Mouse (Mus musculus): ENCODE measurements around the gene Grid1. TPM values are rescaled to one million over a fixed set of nuclear protein-coding genes. Genes with fewer than 3 reads are reported as not detected.

The Grid1 gene
- polyA plus RNA-seq, 1 experiment from 2014 or later: 0.59 TPM

DNA sequence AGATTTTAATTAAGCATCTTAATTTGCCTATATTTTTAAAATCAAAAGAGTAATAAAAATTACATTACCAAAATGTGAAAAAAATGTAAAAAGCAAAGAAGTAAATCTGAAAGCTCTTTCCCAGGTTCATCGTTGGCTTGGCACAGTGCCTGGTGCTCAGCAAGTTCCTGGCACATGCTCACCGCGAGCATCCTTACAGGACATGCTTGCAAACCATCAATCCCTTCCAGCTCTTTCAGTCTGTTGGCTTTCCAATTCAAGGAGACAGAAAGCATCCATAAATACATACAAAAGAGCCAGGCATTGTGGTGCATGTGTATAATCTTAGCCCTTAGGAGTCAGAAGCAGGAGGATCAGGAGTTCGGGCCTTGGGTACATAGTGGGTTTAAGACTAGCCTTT is 430.5 kb downstream of the Grid1 start:
- Histone ChIP-seq H3K4me3 (no peak overlapping the region), H3K27ac (no peak overlapping the region), H3K36me3 (no peaks in the 10 kb centered on the region), H3K9me3 (no peaks in the 10 kb centered on the region), H3K27me3 (ENCODE audit: insufficient read depth, poor library complexity, severe bottlenecking) (no peaks in the 10 kb centered on the region), H3K4me1 (no peaks in the 10 kb centered on the region)
- 86% methylated on average over 4 of the region's 4 CpGs for WGBS
- no peak for DNase-seq (ENCODE audit: low spot score)

- Histone ChIP-seq H3K9me3 (no peaks in the 10 kb centered on the region), H3K27me3 (ENCODE audit: insufficient read depth, poor library complexity, severe bottlenecking) (no peaks in the 10 kb centered on the region), H3K4me1 (no peaks in the 10 kb centered on the region), H3K27ac (no peak overlapping the region), H3K4me3 (no peak overlapping the region), H3K36me3 (no peaks in the 10 kb centered on the region)
- DNase-seq (ENCODE audit: low spot score): no peak
- 70% methylated on average over 2 of the region's 2 CpGs for WGBS
Measured at GRCm38 (mm10) chr14:35254477-35254876, 434.6 kb downstream of the Grid1 start.

DNA sequence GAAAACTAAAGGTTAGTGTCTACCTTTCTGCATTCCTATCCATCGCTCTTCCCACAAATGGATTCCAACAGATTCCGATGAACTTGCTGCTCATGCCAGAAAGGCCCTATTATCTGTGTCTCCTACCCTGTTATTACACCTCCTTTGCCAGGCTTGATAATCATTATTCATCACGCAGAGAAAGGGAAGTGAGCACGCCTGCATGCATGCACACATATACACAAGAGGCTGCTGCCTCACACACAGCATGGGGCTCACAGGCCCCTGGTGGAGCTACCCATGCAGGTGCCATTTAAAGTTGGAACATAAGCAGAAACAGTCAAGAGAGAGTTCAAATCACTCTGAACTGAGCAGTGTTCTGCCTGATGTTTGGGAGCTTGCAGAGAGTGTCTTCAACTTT is 450.4 kb downstream of the Grid1 start:
- Histone ChIP-seq H3K27ac (no peak overlapping the region), H3K27me3 (ENCODE audit: insufficient read depth, poor library complexity, severe bottlenecking) (no peaks in the 10 kb centered on the region), H3K36me3 (no peaks in the 10 kb centered on the region), H3K4me1 (no peaks in the 10 kb centered on the region), H3K9me3 (no peaks in the 10 kb centered on the region), H3K4me3 (no peak overlapping the region)
- WGBS: 85% methylated on average over 4 of the region's 4 CpGs
- DNase-seq (ENCODE audit: low spot score): no peak

DNA sequence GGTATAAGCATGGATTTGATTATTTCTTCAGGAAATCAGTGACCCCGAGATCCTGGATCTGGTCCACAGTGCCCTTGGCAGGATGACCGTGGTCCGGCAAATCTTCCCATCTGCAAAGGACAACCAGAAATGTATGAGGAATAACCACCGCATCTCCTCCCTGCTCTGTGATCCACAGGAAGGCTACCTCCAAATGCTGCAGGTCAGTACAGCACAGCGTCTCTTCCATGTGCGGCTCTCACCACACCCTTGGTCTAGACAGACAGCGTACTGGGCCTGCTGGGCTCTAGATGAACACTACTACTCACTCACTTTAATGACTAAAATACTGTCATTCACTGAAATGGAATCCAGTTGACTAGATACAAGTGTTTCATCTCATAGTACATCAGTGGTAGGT is 489.3 kb downstream of the Grid1 start:
- Histone ChIP-seq H3K27ac (no peak overlapping the region), H3K27me3 (ENCODE audit: insufficient read depth, poor library complexity, severe bottlenecking) (no peaks in the 10 kb centered on the region), H3K9me3 (no peaks in the 10 kb centered on the region), H3K4me1 (peaks cover 11% of the 10 kb centered on the region), H3K4me3 (no peak overlapping the region), H3K36me3 (no peaks in the 10 kb centered on the region)
- DNase-seq (ENCODE audit: low spot score): no peak
- WGBS: 89% methylated on average over 7 of the region's 7 CpGs

DNA sequence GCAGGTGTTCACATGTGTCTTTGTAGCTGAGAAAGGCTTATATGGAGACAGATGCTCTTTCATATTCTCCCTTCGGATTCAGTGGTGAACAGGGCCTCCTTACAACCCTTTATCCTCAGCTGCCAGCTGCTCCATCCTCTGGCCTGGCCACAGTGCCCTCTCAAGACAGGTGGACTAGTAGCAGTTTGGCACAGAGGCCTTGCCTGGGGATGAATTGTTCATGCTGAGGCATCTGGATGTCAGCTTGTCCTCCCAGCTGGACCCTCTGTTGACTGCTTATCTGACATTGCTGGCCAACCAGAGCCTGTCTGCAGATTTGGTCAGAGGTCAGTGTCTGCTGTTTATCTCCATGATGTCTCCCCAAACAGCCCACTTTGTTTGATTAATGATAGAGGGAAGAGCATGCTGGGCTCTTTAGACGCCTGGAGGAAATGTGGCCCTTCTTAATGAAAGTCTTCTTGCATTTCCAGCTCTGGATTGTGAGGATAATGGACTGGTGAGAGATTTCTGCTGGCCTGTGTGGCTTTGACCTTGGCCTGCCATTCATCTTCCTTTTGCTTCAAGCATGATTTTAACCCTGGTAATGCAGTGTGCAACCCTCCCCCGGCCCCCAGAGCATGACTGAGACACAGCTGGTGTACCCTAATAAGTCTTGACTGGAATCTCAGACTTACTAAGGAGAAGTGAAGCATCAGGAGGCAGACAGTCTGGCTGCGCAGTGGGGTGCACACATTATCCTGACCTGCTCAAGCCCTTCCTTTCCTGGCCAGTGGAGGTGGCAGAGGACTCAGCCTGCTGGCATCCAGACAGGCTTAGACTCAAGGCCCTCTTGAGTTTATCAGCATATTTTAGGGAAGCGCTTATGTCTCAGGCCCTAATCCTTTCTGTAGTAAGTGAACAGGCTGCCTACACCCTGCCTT is 493.7 kb downstream of the Grid1 start:
- DNase-seq (ENCODE audit: low spot score): no peak
- H3K4me3 ChIP-seq: no peak overlapping the region
- no peaks in the 10 kb centered on the region for H3K27me3 ChIP-seq (ENCODE audit: insufficient read depth, poor library complexity, severe bottlenecking)
- peaks cover 11% of the 10 kb centered on the region for H3K4me1 ChIP-seq
- no peaks in the 10 kb centered on the region for H3K36me3 ChIP-seq
- H3K27ac ChIP-seq: no peak overlapping the region; the same call in 1 of the 2 replicates
- 46% methylated on average over 5 of the region's 5 CpGs for WGBS
- H3K9me3 ChIP-seq: no peaks in the 10 kb centered on the region

- 84% methylated on average over 1 of the region's 1 CpGs for WGBS
- no peak for DNase-seq (ENCODE audit: low spot score)
Measured at GRCm38 (mm10) chr14:35326306-35326705, 506.4 kb downstream of the Grid1 start.

DNA sequence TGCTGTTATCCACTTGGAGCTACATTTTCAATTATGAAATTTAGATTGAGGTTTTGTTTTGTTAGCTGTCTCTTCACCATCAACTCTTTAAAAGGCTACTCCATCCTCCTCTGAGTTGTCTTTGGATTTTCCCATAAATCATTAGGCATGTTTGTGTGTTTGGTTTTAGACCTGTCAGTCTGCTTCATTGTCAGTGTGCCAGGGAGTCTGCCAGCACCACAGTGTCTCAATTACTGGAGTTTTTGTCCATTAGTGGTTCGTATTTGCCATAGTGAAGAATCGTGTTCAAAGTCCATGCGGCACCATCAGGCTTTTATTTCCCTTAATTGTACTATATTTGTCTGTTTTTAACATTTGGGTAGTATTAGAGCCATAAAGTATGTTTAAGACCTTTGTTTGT is 516.7 kb downstream of the Grid1 start:
- no peaks in the 10 kb centered on the region for H3K27me3 ChIP-seq (ENCODE audit: insufficient read depth, poor library complexity, severe bottlenecking)
- DNase-seq (ENCODE audit: low spot score): no peak
- H3K36me3 ChIP-seq: no peaks in the 10 kb centered on the region
- no peak overlapping the region for H3K4me3 ChIP-seq
- H3K4me1 ChIP-seq: no peaks in the 10 kb centered on the region
- WGBS: 91% methylated on average over 3 of the region's 3 CpGs
- H3K9me3 ChIP-seq: no peaks in the 10 kb centered on the region
- no peak overlapping the region for H3K27ac ChIP-seq

More at GRCm38 (mm10) chr14:35326306-35326705, 506.4 kb downstream of the Grid1 start:
- H3K36me3 ChIP-seq: no peaks in the 10 kb centered on the region
- H3K27me3 ChIP-seq (ENCODE audit: insufficient read depth, poor library complexity, severe bottlenecking): no peaks in the 10 kb centered on the region
- H3K4me3 ChIP-seq: no peak overlapping the region
- no peaks in the 10 kb centered on the region for H3K9me3 ChIP-seq
- H3K27ac ChIP-seq: no peak overlapping the region
- no peaks in the 10 kb centered on the region for H3K4me1 ChIP-seq

- Histone ChIP-seq H3K27ac (no peak overlapping the region), H3K27me3 (ENCODE audit: insufficient read depth, poor library complexity, severe bottlenecking) (no peaks in the 10 kb centered on the region), H3K36me3 (no peaks in the 10 kb centered on the region), H3K9me3 (no peaks in the 10 kb centered on the region), H3K4me3 (no peak overlapping the region), H3K4me1 (no peaks in the 10 kb centered on the region)
- 63% methylated on average over 3 of the region's 3 CpGs for WGBS
- DNase-seq (ENCODE audit: low spot score): no peak
Measured at GRCm38 (mm10) chr14:35356011-35356410, 536.1 kb downstream of the Grid1 start.

DNA sequence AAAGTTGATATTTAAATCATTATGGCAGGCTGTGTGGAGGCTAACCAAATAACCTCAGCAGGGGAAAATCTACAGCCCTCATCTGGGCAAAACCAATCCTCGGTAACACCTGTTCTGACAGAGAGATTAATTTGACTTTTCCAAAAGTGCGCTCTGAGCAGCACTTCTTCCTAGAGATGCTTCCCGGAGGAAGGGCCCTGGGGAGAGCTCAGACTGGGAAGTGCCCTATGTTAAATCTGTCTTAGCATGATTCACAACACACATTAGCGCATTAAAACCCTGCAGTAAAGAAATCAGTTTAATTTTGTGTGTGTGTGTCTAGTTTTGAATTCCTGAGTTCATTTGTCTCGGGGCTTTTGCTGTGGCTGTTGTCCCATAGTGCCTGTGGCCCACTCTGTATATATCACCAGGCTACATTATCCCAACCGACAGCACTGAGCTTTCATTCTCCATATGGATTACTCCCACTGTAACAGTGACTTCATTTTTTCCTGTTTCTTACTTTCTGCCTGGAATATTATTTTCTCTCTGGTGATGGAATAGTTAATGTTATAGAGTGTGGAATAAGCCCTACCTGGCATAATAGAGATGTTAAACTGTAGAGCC is 536.7 kb downstream of the Grid1 start:
- no peak overlapping the region for H3K27ac ChIP-seq
- 85% methylated on average over 6 of the region's 6 CpGs for WGBS
- H3K36me3 ChIP-seq: no peaks in the 10 kb centered on the region
- no peak overlapping the region for H3K4me3 ChIP-seq
- H3K4me1 ChIP-seq: no peaks in the 10 kb centered on the region
- DNase-seq (ENCODE audit: low spot score): no peak
- no peaks in the 10 kb centered on the region for H3K27me3 ChIP-seq (ENCODE audit: insufficient read depth, poor library complexity, severe bottlenecking)
- no peaks in the 10 kb centered on the region for H3K9me3 ChIP-seq

DNA sequence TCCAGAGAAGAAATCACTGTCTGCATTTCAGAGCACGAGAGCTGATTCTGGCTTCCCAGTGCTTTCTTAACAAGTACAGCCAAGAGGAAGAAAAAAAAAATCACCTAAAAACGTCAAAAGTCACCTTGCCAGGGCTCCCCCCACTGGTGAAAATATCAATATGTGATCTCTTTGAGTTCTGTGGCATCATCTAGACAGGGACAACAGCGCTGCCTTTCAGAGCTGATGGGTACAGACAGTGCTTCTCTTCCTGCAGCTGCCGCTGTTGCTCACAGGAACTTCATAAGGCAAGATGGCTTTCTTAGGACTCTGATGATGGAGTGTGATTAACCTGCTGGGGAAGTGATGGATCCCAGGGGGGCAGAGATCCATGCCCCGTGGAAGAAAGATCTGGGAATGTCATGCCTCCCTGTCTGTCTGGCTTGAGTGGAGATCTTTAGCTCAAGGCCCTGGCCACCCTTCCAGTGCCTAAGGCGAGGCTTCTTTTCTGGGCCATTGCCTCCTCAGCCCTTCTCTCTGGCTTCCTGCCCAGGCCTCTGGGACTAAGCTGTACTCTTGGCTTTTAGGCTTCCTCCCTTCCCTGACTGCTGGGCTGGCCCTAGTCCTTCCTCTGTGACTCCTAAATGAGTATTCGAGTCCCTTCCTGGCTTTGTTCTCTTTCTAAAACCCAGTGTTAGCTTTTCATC is 538.4 kb downstream of the Grid1 start:
- DNase-seq (ENCODE audit: low spot score): no peak
- H3K4me3 ChIP-seq: no peak overlapping the region
- H3K9me3 ChIP-seq: no peaks in the 10 kb centered on the region
- 47% methylated on average over 7 of the region's 7 CpGs for WGBS
- H3K27ac ChIP-seq: no peak overlapping the region
- H3K27me3 ChIP-seq (ENCODE audit: insufficient read depth, poor library complexity, severe bottlenecking): no peaks in the 10 kb centered on the region
- H3K36me3 ChIP-seq: no peaks in the 10 kb centered on the region
- no peaks in the 10 kb centered on the region for H3K4me1 ChIP-seq

- H3K4me3 ChIP-seq: no peak overlapping the region
- WGBS: 73% methylated on average over 8 of the region's 8 CpGs
- no peaks in the 10 kb centered on the region for H3K27me3 ChIP-seq (ENCODE audit: insufficient read depth, poor library complexity, severe bottlenecking)
- no peaks in the 10 kb centered on the region for H3K9me3 ChIP-seq
- H3K27ac ChIP-seq: no peak overlapping the region
- no peaks in the 10 kb centered on the region for H3K36me3 ChIP-seq
- DNase-seq (ENCODE audit: low spot score): no peak
- H3K4me1 ChIP-seq: no peaks in the 10 kb centered on the region
Measured at GRCm38 (mm10) chr14:35365177-35365944, 545.5 kb downstream of the Grid1 start.

GRCm38 (mm10) chr14:35374374-35374773 is 554.5 kb downstream of the Grid1 start:
- Histone ChIP-seq H3K27me3 (ENCODE audit: insufficient read depth, poor library complexity, severe bottlenecking) (no peaks in the 10 kb centered on the region), H3K4me3 (no peak overlapping the region), H3K9me3 (no peaks in the 10 kb centered on the region), H3K27ac (no peak overlapping the region), H3K4me1 (no peaks in the 10 kb centered on the region), H3K36me3 (no peaks in the 10 kb centered on the region)
- 82% methylated on average over 3 of the region's 3 CpGs for WGBS
- DNase-seq (ENCODE audit: low spot score): no peak
